Mouse (Mus musculus): ENCODE data around the gene Mroh2a. TPM values are rescaled to one million over a fixed set of nuclear protein-coding genes. Genes with fewer than 3 reads are reported as not detected.

Gene Mroh2a
- total RNA-seq, 2 experiments from 2014 or later, result 0.30 to 0.43 TPM

- no peak for DNase-seq
These were observed 49.8 kb downstream of the Mroh2a start for GRCm38 (mm10) chr1:88276524-88277097.

GRCm38 (mm10) chr1:88277098-88277817 lies 50.5 kb downstream of the Mroh2a start, which contains the start of the genes Hjurp and Trpm8:
Gene Hjurp (minus strand): TSS chr1:88277633.
Gene Trpm8 (plus strand): TSS chr1:88277661.
- DNase-seq, result peak; percentile 100

- no peak for DNase-seq
These were observed 51.2 kb downstream of the Mroh2a start for GRCm38 (mm10) chr1:88277818-88278511.

- DNase-seq, result no peak
These were observed 52.6 kb downstream of the Mroh2a start for GRCm38 (mm10) chr1:88279111-88280005.

DNA sequence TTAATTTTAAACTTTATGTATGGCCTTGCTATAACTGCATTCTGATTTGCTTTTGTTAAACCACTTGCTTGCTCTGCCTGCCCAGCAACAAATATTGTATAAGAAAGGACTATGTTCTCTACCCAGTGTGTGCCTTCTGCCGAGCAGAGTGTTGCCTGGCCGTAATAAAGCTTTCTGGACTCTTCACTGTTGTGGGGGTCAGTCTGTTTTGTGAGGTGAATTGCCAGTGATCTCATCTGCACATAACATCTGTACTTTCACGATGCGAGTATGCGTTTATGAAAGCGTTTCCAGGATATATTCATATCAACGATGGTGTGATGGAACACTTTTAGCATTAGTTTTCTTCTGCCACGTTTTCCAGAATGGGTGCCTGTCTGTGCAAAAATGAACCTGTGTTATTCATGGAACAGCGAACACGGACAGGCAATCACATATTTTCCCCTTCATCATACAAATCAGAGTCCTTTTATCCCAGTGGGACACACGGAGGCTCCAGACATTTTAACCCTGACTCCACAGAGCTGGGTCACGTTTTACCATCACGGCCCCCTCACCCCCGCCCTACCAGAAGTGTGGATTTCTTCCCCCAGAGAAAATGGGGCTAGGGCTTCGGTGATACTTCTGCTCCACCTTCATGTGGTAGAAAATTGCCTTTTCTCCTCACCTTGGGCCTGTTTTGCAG lies 53.4 kb downstream of the Mroh2a start:
- no peak for DNase-seq

DNA sequence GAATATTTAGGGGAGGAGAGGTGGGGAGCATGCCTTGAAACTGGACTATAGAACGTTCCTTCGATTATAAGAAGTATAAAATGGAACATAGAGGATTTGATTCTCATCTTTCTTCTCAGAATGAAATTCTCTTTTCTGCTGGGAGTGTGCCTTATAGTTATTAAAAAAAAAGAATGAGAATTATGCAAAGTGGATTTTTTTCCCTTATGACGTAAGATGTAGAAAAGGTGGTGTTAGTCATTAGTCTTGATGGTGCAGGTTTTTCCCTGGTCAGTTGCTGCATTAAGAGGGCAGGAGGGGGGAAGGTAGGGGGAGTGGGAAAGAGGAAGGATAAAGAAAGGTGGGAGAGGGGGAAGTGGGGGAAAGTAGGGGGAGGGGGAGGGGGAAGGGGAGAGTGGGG lies 55.5 kb downstream of the Mroh2a start:
- DNase-seq, result no peak

DNA sequence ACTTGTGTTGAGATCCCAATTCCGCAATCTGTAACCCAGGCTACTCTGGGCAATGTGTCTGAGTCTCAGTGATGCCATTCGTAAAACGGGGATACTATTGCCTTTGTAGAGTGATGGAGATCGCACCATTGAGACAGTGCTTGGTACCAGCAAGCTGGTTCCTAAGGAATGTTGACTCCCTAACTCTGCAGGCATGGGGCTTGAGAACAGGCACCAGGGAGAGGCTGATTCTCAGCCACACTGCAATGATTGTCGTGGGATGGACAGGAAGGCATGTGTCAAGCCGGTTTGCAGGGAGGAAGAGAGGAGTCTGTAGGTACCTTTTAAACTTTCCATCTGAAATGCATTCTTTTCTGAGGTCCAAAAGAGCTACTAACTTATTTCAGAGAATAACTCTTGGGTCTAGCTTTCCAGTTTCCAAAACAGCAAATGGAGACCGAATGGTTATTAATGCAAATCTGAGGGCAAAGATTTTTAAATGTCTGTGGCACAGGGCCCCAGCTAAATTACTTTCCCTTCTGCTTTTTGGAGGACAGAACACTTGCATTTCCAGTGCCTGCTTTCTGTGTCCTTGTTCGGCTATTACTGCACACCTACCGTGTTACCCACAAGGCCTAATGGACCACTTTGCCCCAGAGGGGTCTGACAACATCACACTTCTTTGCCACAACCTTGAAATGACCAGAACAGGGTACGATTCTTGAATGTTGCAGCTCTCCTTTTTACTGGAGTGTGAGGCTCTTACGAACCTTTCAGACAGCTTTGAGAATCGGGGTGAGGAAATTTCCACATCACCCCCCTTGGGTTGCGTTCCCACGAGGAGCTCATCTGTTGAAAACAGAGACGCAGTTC lies 56.8 kb downstream of the Mroh2a start:
- DNase-seq, result no peak

GRCm38 (mm10) chr1:88284228-88284945 lies 57.6 kb downstream of the Mroh2a start:
- DNase-seq, result no peak

DNA sequence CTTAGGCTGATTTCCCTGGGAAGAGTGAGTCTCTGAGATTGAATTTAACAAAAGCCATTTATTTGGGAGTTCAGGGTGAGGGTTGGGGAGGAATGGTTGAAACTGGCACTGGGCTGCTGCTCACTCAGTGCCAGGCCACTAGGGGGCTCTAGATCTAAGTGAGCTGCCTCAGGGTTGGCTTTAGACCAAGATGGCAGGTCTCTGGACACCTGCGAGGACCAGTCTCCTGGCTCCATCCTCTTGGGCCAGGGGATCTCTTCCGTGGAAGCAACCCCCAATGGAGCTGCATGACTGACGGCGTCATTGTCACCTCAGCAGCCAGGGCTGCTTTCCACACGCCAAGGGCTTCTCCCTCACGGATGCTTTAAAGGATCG lies 58.1 kb downstream of the Mroh2a start:
- DNase-seq, result peak; percentile 57 to 74

DNA sequence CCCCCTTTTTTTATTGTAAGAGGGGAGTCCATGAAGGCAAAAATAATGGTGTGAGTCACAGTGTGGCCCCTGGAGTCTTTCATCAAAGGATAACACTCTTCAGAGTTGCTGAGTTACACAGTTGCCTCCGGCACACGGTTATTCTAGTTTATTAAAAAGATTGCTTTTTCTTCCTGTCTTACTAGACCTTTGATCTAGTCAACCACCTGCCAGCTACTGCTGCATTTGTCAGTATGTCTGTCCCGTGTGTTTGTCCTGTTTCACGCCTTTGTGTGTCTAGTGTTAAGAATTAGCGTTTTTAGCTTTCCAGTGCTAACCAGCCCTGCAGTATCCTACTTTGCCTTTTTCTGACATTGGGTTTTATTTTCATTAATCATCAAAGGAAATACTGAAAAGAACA lies 58.9 kb downstream of the Mroh2a start:
- DNase-seq, result no peak

- DNase-seq, result no peak
These were observed 59.5 kb downstream of the Mroh2a start for GRCm38 (mm10) chr1:88286136-88286845.

DNA sequence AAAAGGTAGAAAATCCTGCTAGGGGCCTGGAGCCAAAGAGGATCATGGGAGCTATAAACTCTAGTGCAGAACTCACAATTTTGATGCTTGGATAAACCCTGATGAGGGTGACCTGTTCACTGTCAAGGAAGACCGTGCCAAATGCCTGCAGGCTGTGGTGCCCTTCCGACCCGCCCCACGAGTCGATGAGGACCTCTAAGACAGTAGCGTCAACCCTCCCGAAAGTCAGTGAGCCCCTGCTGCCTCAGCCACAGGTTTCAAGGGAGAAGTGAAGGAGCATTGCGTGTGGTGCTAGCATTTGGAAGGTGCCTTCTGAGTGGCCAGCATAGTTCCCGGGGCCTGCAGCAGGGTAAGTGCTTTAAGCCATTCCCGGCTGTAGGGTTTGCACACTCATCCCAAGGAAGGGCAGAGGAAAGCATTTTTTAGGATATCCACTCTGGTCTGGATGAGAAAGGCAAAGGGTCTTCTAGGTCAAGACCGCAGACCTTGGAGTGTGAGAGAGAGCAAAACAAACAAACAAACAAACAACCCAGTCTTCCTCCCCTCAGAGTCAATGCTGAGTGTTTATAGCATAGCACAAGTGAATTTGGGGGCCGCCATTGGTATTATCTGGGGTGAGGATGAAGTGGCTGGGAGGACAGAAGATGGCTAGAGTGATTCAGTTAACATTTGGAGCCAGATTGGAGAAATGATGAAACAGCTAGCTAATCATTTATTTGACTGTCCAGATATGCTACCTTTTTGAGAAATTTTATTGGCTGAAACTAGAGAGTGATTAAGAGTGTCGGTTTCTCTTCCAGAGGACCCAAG lies 60.3 kb downstream of the Mroh2a start:
- DNase-seq, result no peak

GRCm38 (mm10) chr1:88287697-88287980 lies 60.9 kb downstream of the Mroh2a start:
- peak; percentile 82 to 85 for DNase-seq

DNA sequence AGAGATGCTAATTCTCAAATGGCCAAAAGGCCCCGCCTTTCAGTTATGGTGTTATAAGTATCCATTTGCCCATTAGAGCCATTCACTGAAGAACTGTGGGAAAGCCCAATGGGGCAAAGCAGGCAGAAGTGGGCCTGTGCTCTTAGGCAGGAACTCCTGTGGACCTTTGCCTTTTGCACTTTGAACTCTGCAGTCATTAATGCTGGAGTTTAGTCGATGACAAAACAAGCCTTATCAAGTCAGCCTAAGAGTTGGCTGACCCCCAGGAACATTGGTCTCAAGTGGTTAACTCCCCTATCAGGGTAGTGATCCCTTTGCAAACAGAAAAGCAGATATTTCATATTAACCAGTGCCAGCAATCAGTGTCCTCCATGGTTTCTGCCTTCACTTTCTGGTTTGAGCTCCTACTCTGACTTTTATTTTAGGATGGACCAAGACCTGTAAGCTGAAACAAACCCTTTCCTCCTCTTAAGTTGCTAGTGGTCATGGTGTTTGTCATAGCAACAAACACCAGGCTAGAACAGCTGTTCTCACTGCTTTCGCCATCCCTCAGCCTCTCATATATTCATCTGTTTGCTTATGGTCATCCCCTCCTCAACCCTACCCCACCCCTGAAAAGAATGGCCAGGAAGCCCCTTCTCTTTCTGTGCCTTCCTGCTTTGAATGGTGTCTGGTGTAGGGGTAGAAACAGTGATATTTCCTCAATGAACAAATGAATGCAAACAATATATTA lies 61.4 kb downstream of the Mroh2a start:
- peak in 1 of 2 experiments; percentile 59 for DNase-seq

DNA sequence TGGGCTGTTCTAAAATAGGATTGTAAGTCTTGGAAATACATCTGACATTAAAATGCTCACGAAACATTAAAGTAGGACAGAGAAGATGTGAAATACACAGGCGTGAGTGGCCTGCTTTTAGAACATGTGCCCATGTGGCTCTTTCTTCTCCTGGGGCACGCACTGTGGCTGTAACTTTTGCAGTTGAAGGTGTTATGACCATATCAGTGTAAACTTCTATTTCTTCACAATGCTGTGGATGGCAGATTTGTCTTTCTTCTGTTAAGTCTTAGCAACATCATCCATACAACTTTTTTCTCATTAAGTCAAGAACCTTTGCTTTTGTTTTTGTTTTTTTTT lies 62.0 kb downstream of the Mroh2a start:
- DNase-seq, result no peak

- no peak for DNase-seq
These were observed 62.4 kb downstream of the Mroh2a start for GRCm38 (mm10) chr1:88289152-88289551.

DNA sequence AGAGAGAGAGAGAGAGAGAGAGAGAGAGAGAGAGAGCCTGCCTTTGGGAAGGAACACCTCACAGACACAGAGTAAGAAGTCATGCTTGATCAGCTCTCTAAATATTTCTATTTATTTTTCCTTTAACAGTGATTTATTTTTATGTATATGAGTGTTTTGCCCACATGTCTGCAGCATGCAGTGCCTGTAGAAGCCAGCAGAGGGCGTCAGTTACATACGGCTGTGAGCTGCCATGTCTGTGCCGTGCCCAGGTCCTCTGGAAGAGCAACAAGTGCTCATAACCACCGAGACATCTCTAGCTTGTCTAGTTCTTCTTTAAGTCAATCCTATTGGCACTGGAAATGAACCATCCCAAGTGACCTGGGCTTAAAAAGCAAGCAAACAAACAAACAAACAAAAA lies 63.1 kb downstream of the Mroh2a start:
- DNase-seq, result peak; percentile 83 to 84

GRCm38 (mm10) chr1:88290511-88290910 lies 63.7 kb downstream of the Mroh2a start:
- DNase-seq, result no peak

Measured in adrenal gland, postnatal 36 days (tissue).